In the genomic region with DNA sequence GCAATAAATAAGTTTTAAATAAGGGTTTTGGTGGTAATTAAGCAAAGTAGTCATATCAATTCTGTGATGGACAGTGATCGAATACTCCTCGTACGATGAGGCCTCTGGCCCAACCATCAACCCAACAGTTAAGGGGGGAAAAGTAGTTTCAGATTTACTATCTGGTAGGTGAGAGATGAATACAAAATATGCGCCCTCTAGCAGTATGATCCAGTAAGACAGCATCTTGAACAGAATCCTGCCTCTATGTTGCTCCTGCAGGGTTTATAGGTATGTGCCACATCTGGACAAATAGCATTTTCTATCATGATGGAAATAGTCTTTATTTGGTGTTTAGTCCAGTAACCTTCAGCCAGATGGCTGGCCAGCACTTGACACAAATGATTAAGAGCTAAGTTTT, we compare ENCODE assay signal across 19 mouse cellular contexts. TPM values are rescaled to one million over a fixed set of nuclear protein-coding genes. Genes with fewer than 3 reads are reported as not detected.
DNase-seq lines count a peak whose midpoint lies in the region; ATAC-seq and TF ChIP-seq lines count a peak whose summit lies in the region.
"Had no signal": no experiment of that assay in that cellular context is flagged by ENCODE, and none has a peak within 500 bp of the region (broad histone marks: within the 10 kb centered on the region; RNA-seq: fewer than 3 reads in every experiment).

No protein-coding gene starts in this region.

- no peak for ATAC-seq in hindbrain, embryonic 11.5 days (ENCODE audit: low FRiP score)
- no peak for ATAC-seq in hindbrain, embryonic 16.5 days
- ATAC-seq in midbrain, postnatal 0 days (ENCODE audit: low FRiP score): no peak
- ATAC-seq in midbrain, embryonic 13.5 days: no peak
- 0 out of 2 replicates have a peak, but pooled peaks have one; percentile 19 for ATAC-seq in neutrophil, adult 5-6 weeks (ENCODE audit: extremely low read depth, insufficient number of reproducible peaks, low FRiP score, poor library complexity, severe bottlenecking)

- H3K4me2 ChIP-seq in hindbrain, embryonic 11.5 days (replicated peaks; ENCODE audit: low read depth, low read length): no peak overlapping the region
- no peak overlapping the region for H3K4me2 ChIP-seq in hindbrain, embryonic 16.5 days (ENCODE audit: low read length)
- H3K4me2 ChIP-seq in midbrain, postnatal 0 days (ENCODE audit: low read depth, low read length, poor library complexity, severe bottlenecking): no peak overlapping the region
- H3K4me2 ChIP-seq in midbrain, embryonic 13.5 days (replicated peaks): no peak overlapping the region
- H3K4me2 ChIP-seq: embryonic facial prominence, embryonic 13.5 days; forebrain, embryonic 12.5 days; heart, embryonic 15.5 days; hindbrain, embryonic 14.5 days; limb, embryonic 13.5 days; neural tube, embryonic 15.5 days had no signal

- no peak overlapping the region for H3K4me3 ChIP-seq in hindbrain, embryonic 11.5 days (ENCODE audit: low read depth, low read length)
- H3K4me3 ChIP-seq in hindbrain, embryonic 16.5 days (ENCODE audit: low read length): no peak overlapping the region
- H3K4me3 ChIP-seq in midbrain, postnatal 0 days (ENCODE audit: low read depth, low read length): no peak overlapping the region
- H3K4me3 ChIP-seq in midbrain, embryonic 13.5 days (replicated peaks): no peak overlapping the region
- H3K4me3 ChIP-seq: embryonic facial prominence, embryonic 13.5 days; forebrain, embryonic 12.5 days; heart, embryonic 15.5 days; limb, embryonic 13.5 days; neural tube, embryonic 15.5 days had no signal

- H3K9me3 ChIP-seq in hindbrain, embryonic 11.5 days (ENCODE audit: control insufficient read depth, low read length): no peaks in the 10 kb centered on the region
- H3K9me3 ChIP-seq in hindbrain, embryonic 16.5 days (ENCODE audit: control insufficient read depth, low read length): no peaks in the 10 kb centered on the region
- H3K9me3 ChIP-seq in midbrain, postnatal 0 days (ENCODE audit: low read length): no peaks in the 10 kb centered on the region
- no peaks in the 10 kb centered on the region for H3K9me3 ChIP-seq in midbrain, embryonic 13.5 days
- H3K9me3 ChIP-seq: embryonic facial prominence, embryonic 13.5 days; forebrain, embryonic 12.5 days; heart, embryonic 15.5 days; limb, embryonic 13.5 days; neural tube, embryonic 15.5 days had no signal

- H3K27me3 ChIP-seq in hindbrain, embryonic 11.5 days (ENCODE audit: control insufficient read depth, insufficient read depth, low read length): no peaks in the 10 kb centered on the region
- H3K27me3 ChIP-seq in hindbrain, embryonic 16.5 days (replicated peaks; ENCODE audit: control insufficient read depth, insufficient read depth, low read length): no peaks in the 10 kb centered on the region
- H3K27me3 ChIP-seq in midbrain, postnatal 0 days (ENCODE audit: insufficient read depth, low read length): no peaks in the 10 kb centered on the region
- H3K27me3 ChIP-seq in midbrain, embryonic 13.5 days: no peaks in the 10 kb centered on the region
- H3K27me3 ChIP-seq: embryonic facial prominence, embryonic 13.5 days; forebrain, embryonic 12.5 days; heart, embryonic 15.5 days; limb, embryonic 13.5 days; neural tube, embryonic 15.5 days had no signal

- H3K36me3 ChIP-seq in hindbrain, embryonic 11.5 days (ENCODE audit: control insufficient read depth, insufficient read depth, low read length): peaks cover 8% of the 10 kb centered on the region; the same call in 1 of the 2 replicates
- H3K36me3 ChIP-seq in hindbrain, embryonic 16.5 days (ENCODE audit: control insufficient read depth, insufficient read depth, low read length): peaks cover 47% of the 10 kb centered on the region
- H3K36me3 ChIP-seq in midbrain, postnatal 0 days (ENCODE audit: insufficient read depth, low read length): peaks cover 55% of the 10 kb centered on the region
- H3K36me3 ChIP-seq in midbrain, embryonic 13.5 days: peaks cover 83% of the 10 kb centered on the region

- no peaks in the 10 kb centered on the region for H3K4me1 ChIP-seq in hindbrain, embryonic 11.5 days (replicated peaks; ENCODE audit: control insufficient read depth, insufficient read depth, low read length)
- no peaks in the 10 kb centered on the region for H3K4me1 ChIP-seq in hindbrain, embryonic 16.5 days (ENCODE audit: control insufficient read depth, insufficient read depth, low read depth, low read length)
- H3K4me1 ChIP-seq in midbrain, postnatal 0 days (ENCODE audit: insufficient read depth, low read length): no peaks in the 10 kb centered on the region
- H3K4me1 ChIP-seq in midbrain, embryonic 13.5 days (replicated peaks): no peaks in the 10 kb centered on the region
- H3K4me1 ChIP-seq: embryonic facial prominence, embryonic 13.5 days; forebrain, embryonic 12.5 days; limb, embryonic 13.5 days; neural tube, embryonic 15.5 days had no signal

- no peak overlapping the region for H3K9ac ChIP-seq in hindbrain, embryonic 11.5 days (ENCODE audit: low read depth, low read length)
- H3K9ac ChIP-seq in hindbrain, embryonic 16.5 days (ENCODE audit: low read depth, low read length): no peak overlapping the region
- no peak overlapping the region for H3K9ac ChIP-seq in midbrain, postnatal 0 days (replicated peaks; ENCODE audit: low read length, poor library complexity, severe bottlenecking)
- no peak overlapping the region for H3K9ac ChIP-seq in midbrain, embryonic 13.5 days (replicated peaks)
- H3K9ac ChIP-seq: embryonic facial prominence, embryonic 13.5 days; forebrain, embryonic 12.5 days; heart, embryonic 15.5 days; hindbrain, embryonic 14.5 days; limb, embryonic 13.5 days; neural tube, embryonic 15.5 days had no signal

- H3K27ac ChIP-seq in hindbrain, embryonic 11.5 days (ENCODE audit: low read depth, low read length): no peak overlapping the region
- H3K27ac ChIP-seq in hindbrain, embryonic 16.5 days (ENCODE audit: low read depth, low read length): no peak overlapping the region
- no peak overlapping the region for H3K27ac ChIP-seq in midbrain, postnatal 0 days (ENCODE audit: low read depth, low read length)
- H3K27ac ChIP-seq in midbrain, embryonic 13.5 days: no peak overlapping the region
- H3K27ac ChIP-seq: embryonic facial prominence, embryonic 13.5 days; forebrain, embryonic 12.5 days; heart, embryonic 15.5 days; hindbrain, embryonic 14.5 days; limb, embryonic 13.5 days; neural tube, embryonic 15.5 days had no signal

- peak; percentile 15 for DNase-seq in hindbrain, embryonic 11.5 days (ENCODE audit: low spot score)
- peak; percentile 9 for DNase-seq in midbrain, postnatal 0 days (ENCODE audit: low spot score)
- DNase-seq in adipocyte (ENCODE audit: low spot score): peak; percentile 34
- DNase-seq in layer of hippocampus, adult 11-12 months (ENCODE audit: low spot score): no peak
- DNase-seq in layer of hippocampus, adult 18-20 months (ENCODE audit: low spot score in 2 of 2): no peak
- DNase-seq: adrenal gland, postnatal 36 days; cerebellum, adult 18-20 months; gastrocnemius, postnatal 25 days; kidney, postnatal 10 days; right cerebral cortex, postnatal 14 days had no signal

- 96% methylated on average over 4 of the region's 4 CpGs for WGBS in hindbrain, embryonic 11.5 days
- 91% methylated on average over 4 of the region's 4 CpGs for WGBS in hindbrain, embryonic 16.5 days
- WGBS in midbrain, postnatal 0 days: 88% methylated on average over 4 of the region's 4 CpGs
- 91% methylated on average over 4 of the region's 4 CpGs for WGBS in midbrain, embryonic 13.5 days

- TF ChIP-seq CTCF in midbrain, postnatal 0 days (IDR thresholded peaks at IDR 0.05): peak; percentile 39

RNA-seq across cellular contexts. Expression of gene Rbbp9, which starts 9.4 kb away (rescaled TPM):
- 67.1 and 70.3 TPM in 2 replicates for polyA plus RNA-seq in hindbrain, embryonic 11.5 days (2014; fragmentation: Nextera tagmentation; extraction: Ambion mirVana)
- 53.8 and 54.5 TPM in 2 replicates for polyA plus RNA-seq in hindbrain, embryonic 16.5 days (2015; fragmentation: Nextera tagmentation; extraction: Ambion mirVana)
- total RNA-seq in midbrain, postnatal 0 days (2014; rRNA removed): 17.4 and 18.7 TPM in 2 replicates
- 36.9 and 40.0 TPM in 2 replicates for polyA plus RNA-seq in midbrain, postnatal 0 days (2015; fragmentation: Nextera tagmentation; extraction: Ambion mirVana)
- 63.3 and 65.4 TPM in 2 replicates for polyA plus RNA-seq in midbrain, embryonic 13.5 days (2015; fragmentation: Nextera tagmentation; extraction: Ambion mirVana)
- total RNA-seq in neutrophil, adult 5-6 weeks (2017): 6.8 and 7.4 TPM in 2 replicates
- total RNA-seq in layer of hippocampus, adult 18-20 months (2021): 10 to 100 TPM; 28.5 to 29.0 TPM

RNA-seq across cellular contexts. Expression of gene Polr3f, which starts 13.7 kb away (rescaled TPM):
- polyA plus RNA-seq in hindbrain, embryonic 11.5 days (2014; fragmentation: Nextera tagmentation; extraction: Ambion mirVana): 30.7 and 37.8 TPM in 2 replicates
- 21.5 and 23.9 TPM in 2 replicates for polyA plus RNA-seq in hindbrain, embryonic 16.5 days (2015; fragmentation: Nextera tagmentation; extraction: Ambion mirVana)
- 24.3 and 34.6 TPM in 2 replicates for total RNA-seq in midbrain, postnatal 0 days (2014; rRNA removed)
- 22.0 and 28.1 TPM in 2 replicates for polyA plus RNA-seq in midbrain, postnatal 0 days (2015; fragmentation: Nextera tagmentation; extraction: Ambion mirVana)
- 32.6 and 33.0 TPM in 2 replicates for polyA plus RNA-seq in midbrain, embryonic 13.5 days (2015; fragmentation: Nextera tagmentation; extraction: Ambion mirVana)
- total RNA-seq in neutrophil, adult 5-6 weeks (2017): 41.3 and 45.4 TPM in 2 replicates
- 10 to 100 TPM; 25.5 to 26.5 TPM for total RNA-seq in layer of hippocampus, adult 18-20 months (2021)

RNA-seq across cellular contexts. Expression of gene Dzank1, which starts 14.0 kb away (rescaled TPM):
- 2.7 and 3.4 TPM in 2 replicates for polyA plus RNA-seq in hindbrain, embryonic 11.5 days (2014; fragmentation: Nextera tagmentation; extraction: Ambion mirVana)
- 18.2 and 20.1 TPM in 2 replicates for polyA plus RNA-seq in hindbrain, embryonic 16.5 days (2015; fragmentation: Nextera tagmentation; extraction: Ambion mirVana)
- total RNA-seq in midbrain, postnatal 0 days (2014; rRNA removed): 31.0 and 38.6 TPM in 2 replicates
- polyA plus RNA-seq in midbrain, postnatal 0 days (2015; fragmentation: Nextera tagmentation; extraction: Ambion mirVana): 21.4 and 22.9 TPM in 2 replicates
- 10.0 and 11.1 TPM in 2 replicates for polyA plus RNA-seq in midbrain, embryonic 13.5 days (2015; fragmentation: Nextera tagmentation; extraction: Ambion mirVana)
- 0.25 and 0.35 TPM in 2 replicates for total RNA-seq in neutrophil, adult 5-6 weeks (2017)
- total RNA-seq in layer of hippocampus, adult 18-20 months (2021): 100 to 1,000 TPM; 144 to 149 TPM

RNA-seq across cellular contexts. Expression of gene Sec23b, which starts 14.8 kb away (rescaled TPM):
- 94.1 and 110 TPM in 2 replicates for polyA plus RNA-seq in hindbrain, embryonic 11.5 days (2014; fragmentation: Nextera tagmentation; extraction: Ambion mirVana)
- polyA plus RNA-seq in hindbrain, embryonic 16.5 days (2015; fragmentation: Nextera tagmentation; extraction: Ambion mirVana): 67.1 and 70.9 TPM in 2 replicates
- total RNA-seq in midbrain, postnatal 0 days (2014; rRNA removed): 57.2 and 71.1 TPM in 2 replicates
- polyA plus RNA-seq in midbrain, postnatal 0 days (2015; fragmentation: Nextera tagmentation; extraction: Ambion mirVana): 59.9 and 60.9 TPM in 2 replicates
- 81.1 and 88.0 TPM in 2 replicates for polyA plus RNA-seq in midbrain, embryonic 13.5 days (2015; fragmentation: Nextera tagmentation; extraction: Ambion mirVana)
- 49.1 and 50.0 TPM in 2 replicates for total RNA-seq in neutrophil, adult 5-6 weeks (2017)
- total RNA-seq in layer of hippocampus, adult 18-20 months (2021): 10 to 100 TPM; 45.7 to 47.1 TPM

RNA-seq across cellular contexts. Expression of gene Smim26, which starts 52.6 kb away (rescaled TPM):
- polyA plus RNA-seq in hindbrain, embryonic 11.5 days (2014; fragmentation: Nextera tagmentation; extraction: Ambion mirVana): 39.0 and 48.9 TPM in 2 replicates
- polyA plus RNA-seq in hindbrain, embryonic 16.5 days (2015; fragmentation: Nextera tagmentation; extraction: Ambion mirVana): 59.8 and 63.3 TPM in 2 replicates
- 19.1 and 25.0 TPM in 2 replicates for total RNA-seq in midbrain, postnatal 0 days (2014; rRNA removed)
- polyA plus RNA-seq in midbrain, postnatal 0 days (2015; fragmentation: Nextera tagmentation; extraction: Ambion mirVana): 72.2 and 74.1 TPM in 2 replicates
- 54.6 and 64.2 TPM in 2 replicates for polyA plus RNA-seq in midbrain, embryonic 13.5 days (2015; fragmentation: Nextera tagmentation; extraction: Ambion mirVana)
- 2.5 and 2.7 TPM in 2 replicates for total RNA-seq in neutrophil, adult 5-6 weeks (2017)
- 10 to 100 TPM; 60.5 to 62.2 TPM for total RNA-seq in layer of hippocampus, adult 18-20 months (2021)

Comparison
In these comparisons a context has a peak if more than half of its experiments do, and no peak if none do; other contexts are left out.
1. DNase-seq: peak in hindbrain, embryonic 11.5 days (single experiment), midbrain, postnatal 0 days (single experiment) and adipocyte (single experiment); none in layer of hippocampus, adult 11-12 months (single experiment) and layer of hippocampus, adult 18-20 months (0 of 2).